Mouse (Mus musculus) layer of hippocampus, adult 8-10 months (tissue): ENCODE measurements at regions not wholly inside any gene's neighbourhood (a gene's known extent, or its start where the extent isn't known, plus 50 kb on each side); places are given as distances from the start of the nearest gene placed in this dataset.

Experiments used
- DNase-seq, 2 experiments: peaks; one replicate each; pipeline ENCODE4 v3.0.0; 2022; ENCODE audit warnings: low spot score in 2 of 2

GRCm38 (mm10) chr9:52301521-52301920, 133.1 kb upstream of the Zc3h12c start:
- no peak for DNase-seq

GRCm38 (mm10) chr9:52298329-52298728, 130.0 kb upstream of the Zc3h12c start:
- DNase-seq, result peak; percentile 18 to 40

GRCm38 (mm10) chr9:52294699-52295098, 126.3 kb upstream of the Zc3h12c start:
- DNase-seq, result no peak

GRCm38 (mm10) chr9:52289069-52289468, 120.7 kb upstream of the Zc3h12c start:
- DNase-seq, result no peak

GRCm38 (mm10) chr9:52287761-52288275, 119.4 kb upstream of the Zc3h12c start:
- DNase-seq, result no peak

- peak; percentile 34 to 60 for DNase-seq
These were observed 118.9 kb upstream of the Zc3h12c start for GRCm38 (mm10) chr9:52287246-52287651.

- DNase-seq, result no peak
These were observed 117.7 kb upstream of the Zc3h12c start for GRCm38 (mm10) chr9:52286104-52286503.

- DNase-seq, result no peak
These were observed 115.2 kb upstream of the Zc3h12c start for GRCm38 (mm10) chr9:52283558-52283957.

- no peak for DNase-seq
These were observed 112.6 kb upstream of the Zc3h12c start for GRCm38 (mm10) chr9:52280995-52281394.

GRCm38 (mm10) chr9:52280556-52280955, 112.2 kb upstream of the Zc3h12c start:
- no peak for DNase-seq

GRCm38 (mm10) chr9:52278701-52279023, 110.3 kb upstream of the Zc3h12c start:
- DNase-seq, result no peak

GRCm38 (mm10) chr9:52277954-52278700, 109.8 kb upstream of the Zc3h12c start:
- no peak for DNase-seq

GRCm38 (mm10) chr9:52273994-52274393, 105.6 kb upstream of the Zc3h12c start:
- no peak for DNase-seq

- DNase-seq, result no peak
These were observed 104.3 kb upstream of the Zc3h12c start for GRCm38 (mm10) chr9:52272668-52273067.

GRCm38 (mm10) chr9:52271345-52272116, 103.2 kb upstream of the Zc3h12c start:
- DNase-seq, result no peak

GRCm38 (mm10) chr9:52261538-52261937, 93.2 kb upstream of the Zc3h12c start:
- no peak for DNase-seq

GRCm38 (mm10) chr9:52259459-52259858, 91.1 kb upstream of the Zc3h12c start:
- DNase-seq, result no peak

- no peak for DNase-seq
These were observed 87.3 kb upstream of the Zc3h12c start for GRCm38 (mm10) chr9:52255692-52256091.

GRCm38 (mm10) chr9:52254475-52254874, 86.1 kb upstream of the Zc3h12c start:
- no peak for DNase-seq

GRCm38 (mm10) chr9:52251455-52251854, 83.1 kb upstream of the Zc3h12c start:
- DNase-seq, result no peak

- DNase-seq, result no peak
These were observed 78.3 kb upstream of the Zc3h12c start for GRCm38 (mm10) chr9:52246712-52247111.

- DNase-seq, result no peak
These were observed 75.7 kb upstream of the Zc3h12c start for GRCm38 (mm10) chr9:52244081-52244480.

GRCm38 (mm10) chr9:52243032-52243431, 74.7 kb upstream of the Zc3h12c start:
- DNase-seq, result no peak
